Mouse (Mus musculus) megakaryocyte-erythroid progenitor cell, adult 5-6 weeks (primary cell): ENCODE measurements around the gene Sptssa. TPM values are rescaled to one million over a fixed set of nuclear protein-coding genes. Genes with fewer than 3 reads are reported as not detected.

Source experiments
- ATAC-seq: replicated peaks from 2 replicates; pipeline ENCODE4 v1.8.0; 2016; ENCODE audit warnings: mild to moderate bottlenecking, inconsistent platforms; ENCODE audit not compliant: severe bottlenecking, poor library complexity, low FRiP score, low TSS enrichment
- total RNA-seq, 2 experiments: library from RNA; stranded (forward) in 1 of 2; stranded (reverse) in 1 of 2; fragments of 200-1000, 215-1000 nt in 1 of 2; fragments of >200 nt in 1 of 2; fragmentation: Nextera tagmentation in 1 of 2; gene quantifications; 2 replicates each; pipeline ENCODE4 v1.2.3; 2014 to 2017

Gene Sptssa
- total RNA-seq, 2 experiments from 2014 or later = 120 to 133 TPM

GRCm38 (mm10) chr12:54657226-54657625, 853 bp upstream of the Sptssa start:
- no peak for ATAC-seq

- ATAC-seq = no peak
These were observed 356 bp downstream of the Sptssa start for GRCm38 (mm10) chr12:54656039-54656395.

DNA sequence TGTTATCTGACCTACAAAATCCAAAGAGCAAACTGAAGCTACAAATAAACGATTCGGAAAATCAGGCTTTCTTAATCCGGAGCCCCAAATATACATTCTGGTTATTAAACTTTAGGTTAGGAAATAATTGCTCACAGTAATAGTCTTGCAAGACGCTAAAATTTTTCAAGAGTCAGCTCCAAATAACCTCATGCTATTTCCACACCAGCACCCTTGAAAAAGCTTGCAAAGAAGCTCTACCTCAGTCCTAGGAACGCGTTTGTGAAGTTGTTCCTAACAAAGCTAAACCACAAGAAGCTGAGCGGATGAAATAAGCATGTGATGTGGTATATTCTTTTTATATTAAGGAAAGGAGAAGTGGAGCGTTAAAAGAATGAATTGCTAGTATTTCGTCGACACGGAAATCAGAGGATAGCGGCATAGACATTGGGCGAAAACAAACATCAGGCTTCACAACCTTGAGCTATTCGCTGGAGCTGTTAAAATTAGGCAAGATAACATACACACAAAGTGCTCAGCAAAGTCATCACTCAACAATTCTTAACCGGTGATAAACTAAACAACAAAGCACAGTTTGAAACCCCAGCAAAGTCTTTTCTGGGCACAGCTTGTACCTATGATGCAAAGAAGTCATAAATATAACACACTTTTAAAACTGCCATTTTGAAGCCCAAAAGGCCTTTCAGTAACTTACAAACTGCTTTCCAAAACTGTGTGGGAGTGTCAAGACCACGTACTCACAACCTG, 908 bp downstream of the Sptssa start:
- ATAC-seq = no peak

GRCm38 (mm10) chr12:54654741-54655140, 1.6 kb downstream of the Sptssa start:
- no peak for ATAC-seq

DNA sequence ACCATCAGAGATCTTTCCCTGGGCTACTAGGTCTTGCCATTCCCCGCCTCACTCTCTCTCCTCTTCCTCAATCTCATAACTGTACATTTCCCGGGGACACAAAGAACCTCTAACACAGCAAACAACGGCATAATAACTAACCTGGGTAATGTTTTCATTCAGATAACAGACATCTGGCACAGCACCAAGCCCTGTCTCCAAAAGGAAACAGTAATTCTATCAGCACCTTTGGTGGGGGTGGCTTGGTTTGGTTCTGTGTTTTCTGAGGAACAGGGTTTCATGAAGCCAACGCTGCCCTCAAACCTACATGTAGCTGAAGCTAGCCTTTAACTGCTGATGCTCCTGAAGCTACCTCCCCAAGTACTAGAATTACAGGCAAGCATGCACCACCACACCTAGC, 2.2 kb downstream of the Sptssa start:
- ATAC-seq = peak; percentile 40

GRCm38 (mm10) chr12:54652346-54652745, 4.0 kb downstream of the Sptssa start:
- no peak for ATAC-seq

DNA sequence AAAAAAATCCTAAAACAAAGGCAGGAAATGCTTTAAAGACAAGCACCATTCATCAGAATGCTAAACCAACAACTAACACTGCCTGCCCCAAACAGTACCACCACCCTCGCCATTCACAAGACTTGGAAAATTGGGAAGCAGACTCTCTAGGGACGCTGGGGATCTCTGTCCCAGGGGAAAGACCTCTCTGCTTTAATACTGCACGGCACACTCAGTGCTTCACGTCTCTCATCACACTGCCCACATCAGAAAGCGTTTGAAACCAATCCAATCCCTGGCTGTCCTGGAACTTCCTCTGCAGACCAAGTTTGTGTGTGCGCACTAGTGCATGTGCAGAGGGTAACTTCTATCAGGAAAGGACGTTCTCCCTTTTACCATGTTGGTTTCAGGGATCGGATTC, 4.6 kb downstream of the Sptssa start:
- no peak for ATAC-seq

- no peak for ATAC-seq
These were observed 5.2 kb downstream of the Sptssa start for GRCm38 (mm10) chr12:54651158-54651557.

DNA sequence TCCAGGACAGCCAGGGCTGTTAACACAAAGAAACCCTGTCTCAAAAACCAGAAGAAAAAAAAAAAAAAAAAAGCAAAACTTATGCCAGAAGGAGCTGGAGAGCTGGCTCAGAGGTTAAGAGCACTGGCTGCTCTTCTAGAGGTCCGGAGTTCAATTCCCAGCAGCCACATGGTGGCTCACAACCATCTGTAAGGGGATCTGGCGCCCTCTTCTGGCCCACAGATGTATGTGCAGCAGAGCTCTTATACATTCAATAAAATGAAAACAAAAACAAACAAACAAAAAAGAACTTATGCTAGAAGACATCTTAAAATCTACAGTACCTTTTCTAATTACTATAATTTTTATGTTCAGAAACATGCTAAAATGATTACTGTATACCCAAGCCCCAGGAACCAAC, 11.4 kb downstream of the Sptssa start:
- no peak for ATAC-seq

DNA sequence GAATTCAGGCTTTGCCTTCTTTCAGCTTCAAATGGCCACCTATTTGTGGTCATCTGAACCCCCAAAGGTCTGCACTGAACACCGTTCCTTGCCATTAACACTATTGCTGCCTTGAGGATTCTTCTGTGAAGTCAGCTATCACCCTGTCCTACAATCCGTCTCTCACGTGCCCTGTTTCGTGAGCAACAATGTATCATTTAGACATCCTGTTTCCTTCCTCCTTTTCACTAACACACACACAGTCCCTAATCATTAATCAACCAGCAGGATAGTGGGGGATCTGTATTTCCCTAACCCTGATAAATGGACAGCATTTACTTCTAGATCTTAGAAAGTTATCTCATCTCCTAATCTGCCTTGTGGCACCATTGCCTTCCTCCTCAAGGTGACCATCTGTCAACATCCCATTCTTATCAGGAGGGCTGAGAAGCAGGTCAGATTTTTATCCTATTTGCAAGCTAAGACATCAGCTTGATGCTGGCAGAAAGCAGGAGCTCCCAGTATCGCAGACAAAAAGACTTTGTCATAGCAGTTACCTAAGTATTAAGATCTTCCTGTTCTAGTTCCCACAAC, 13.0 kb downstream of the Sptssa start:
- ATAC-seq = peak; percentile 55

DNA sequence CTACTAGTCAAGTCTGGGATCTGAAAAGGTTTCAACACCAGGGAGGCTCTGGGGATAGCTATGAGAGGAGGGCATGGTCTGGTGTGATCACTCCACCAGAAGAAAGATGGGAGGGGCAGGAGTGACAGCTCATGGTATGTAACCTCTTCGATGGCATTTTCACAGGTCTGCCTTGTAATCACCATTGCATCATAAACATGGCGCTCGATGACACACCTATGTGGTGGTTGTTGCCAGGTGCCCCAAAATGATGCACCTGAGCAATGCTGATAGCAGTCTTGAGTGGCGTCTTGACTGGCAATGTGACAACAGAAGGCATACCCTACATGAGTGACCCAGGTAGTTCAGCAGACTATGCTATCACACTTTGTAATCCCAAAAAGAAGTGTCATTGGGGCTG, 15.0 kb downstream of the Sptssa start:
- ATAC-seq = no peak

DNA sequence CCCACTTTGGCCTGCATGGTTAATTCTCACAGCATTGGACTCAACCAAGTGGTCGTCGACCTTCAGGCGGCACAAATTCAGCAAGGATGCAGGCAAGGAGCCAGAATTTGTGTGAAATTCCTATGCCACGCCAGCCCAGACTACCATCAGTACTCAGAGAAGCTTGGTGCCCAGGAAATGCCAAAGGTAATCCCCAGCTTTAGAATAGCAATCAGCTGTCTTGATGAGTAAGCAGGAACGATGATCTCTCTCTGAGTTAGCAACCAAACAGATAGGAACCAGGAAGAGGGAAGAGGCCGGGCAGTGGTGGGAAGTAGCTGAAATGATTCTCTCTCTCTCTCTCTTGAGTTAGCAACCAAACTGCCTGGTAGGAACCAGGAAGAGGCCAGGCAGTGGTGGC, 16.1 kb downstream of the Sptssa start:
- ATAC-seq = no peak

- ATAC-seq = no peak
These were observed 19.3 kb downstream of the Sptssa start for GRCm38 (mm10) chr12:54637033-54637432.

- ATAC-seq = no peak
These were observed 24.2 kb downstream of the Sptssa start for GRCm38 (mm10) chr12:54632141-54632540.

DNA sequence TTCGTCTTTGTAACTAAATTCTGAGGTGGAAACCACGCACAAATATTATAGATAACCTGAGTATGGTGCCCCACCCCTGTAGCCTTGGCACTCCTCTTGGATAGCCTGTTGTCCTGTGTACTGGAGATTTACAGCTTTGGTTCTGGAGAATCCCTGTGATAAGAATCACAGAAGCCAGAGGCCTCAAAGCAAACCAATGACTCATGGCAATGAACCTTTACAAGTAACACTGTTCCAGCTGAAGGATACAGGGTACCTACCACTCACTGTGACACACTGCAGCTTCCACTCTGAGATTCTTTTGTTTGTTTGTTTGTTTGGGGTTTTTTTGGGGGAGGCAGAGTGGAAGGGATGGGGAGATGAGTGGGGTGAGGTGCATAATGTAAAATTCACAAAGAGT, 34.4 kb downstream of the Sptssa start:
- no peak for ATAC-seq

DNA sequence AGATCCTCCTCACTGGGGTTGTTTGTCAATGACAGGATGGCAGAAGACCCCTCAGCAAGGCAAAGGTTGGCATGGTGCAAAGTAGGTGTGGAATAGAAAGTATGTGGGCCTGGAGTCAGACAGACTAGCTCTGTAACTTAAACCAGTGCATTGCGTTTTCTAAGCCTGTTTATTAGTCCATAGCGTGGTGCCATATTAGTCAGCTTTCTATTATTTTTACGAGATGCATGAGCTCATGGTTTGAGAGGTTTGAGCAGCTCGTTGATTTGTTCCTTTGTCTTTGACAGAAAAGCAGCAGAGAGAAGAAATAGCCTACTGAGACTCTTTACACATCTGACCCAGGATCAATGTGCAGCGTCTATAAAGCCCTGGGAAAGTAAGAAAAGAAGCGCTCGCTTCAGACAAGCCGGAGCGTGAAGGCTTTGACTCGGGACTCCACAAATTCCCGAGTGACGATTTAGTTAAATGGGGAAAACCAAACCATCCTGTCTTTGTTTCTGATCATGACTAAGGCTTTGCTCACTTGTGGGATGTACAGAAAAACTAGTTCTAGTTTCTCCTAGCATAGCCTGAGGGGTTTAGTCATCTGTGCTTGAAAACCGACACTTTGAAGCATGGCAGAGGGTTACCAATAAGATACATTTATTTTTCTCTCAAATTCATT, 36.2 kb downstream of the Sptssa start:
- ATAC-seq = no peak

GRCm38 (mm10) chr12:54608988-54609387, 47.4 kb downstream of the Sptssa start:
- ATAC-seq = no peak

GRCm38 (mm10) chr12:54605203-54605602, 51.2 kb downstream of the Sptssa start:
- ATAC-seq = no peak

DNA sequence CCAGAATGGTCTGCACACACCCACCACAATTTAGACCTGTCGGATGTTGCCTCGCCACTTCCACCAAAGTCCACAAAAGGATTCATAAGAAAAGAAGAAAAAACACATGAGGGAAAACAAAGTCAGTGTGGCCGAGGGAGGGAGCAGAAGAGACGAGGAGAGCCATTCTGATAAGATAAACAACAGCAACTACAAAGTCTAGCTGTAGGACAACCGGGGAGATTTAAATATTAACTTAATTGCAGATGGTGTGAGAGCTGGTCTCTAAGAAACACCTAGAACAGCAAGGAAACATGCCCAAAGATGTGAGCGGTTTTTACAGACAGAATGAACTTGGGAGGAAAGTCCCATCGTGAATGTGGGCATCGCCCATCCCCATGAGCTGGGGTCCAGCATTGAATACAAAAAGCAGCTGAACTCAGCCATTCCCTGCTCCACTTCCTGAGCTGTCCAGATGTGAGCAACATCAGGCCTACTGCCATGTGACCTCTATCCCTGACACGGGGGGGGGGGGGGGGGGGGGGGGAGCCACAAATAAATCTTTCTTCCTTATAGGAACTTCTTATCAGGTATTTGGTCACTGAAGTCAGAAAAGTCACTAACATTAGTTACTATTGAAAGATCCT, 52.7 kb downstream of the Sptssa start:
- no peak for ATAC-seq

DNA sequence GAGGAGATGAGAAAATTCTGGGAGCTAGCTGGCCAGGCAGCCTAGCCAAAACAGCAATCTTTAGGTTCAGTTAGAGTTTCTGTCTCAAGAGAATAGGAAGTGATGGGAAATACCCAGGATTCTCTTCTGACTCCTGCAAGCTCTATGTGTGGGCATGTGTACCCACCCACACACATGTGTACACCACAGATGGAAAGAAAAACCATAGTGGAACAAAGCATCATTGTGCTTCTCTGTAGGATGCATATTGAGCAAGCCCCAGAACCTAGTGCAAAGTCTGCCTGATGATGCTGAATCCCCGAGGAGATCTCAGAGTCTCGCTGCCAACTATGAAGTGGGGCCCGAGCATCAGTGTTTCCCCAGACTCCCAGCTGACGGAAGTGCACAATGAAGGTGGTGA, 55.9 kb downstream of the Sptssa start:
- ATAC-seq = no peak

- no peak for ATAC-seq
These were observed 58.0 kb downstream of the Sptssa start for GRCm38 (mm10) chr12:54598358-54598757.
